Mouse (Mus musculus) heart, postnatal 25 days (tissue): Measurements from ENCODE around the gene Fbxl16. TPM values are rescaled to one million over a fixed set of nuclear protein-coding genes. Genes with fewer than 3 reads are reported as not detected.

ENCODE experiments used
- DNase-seq: peaks from one replicate; pipeline ENCODE4 v3.0.0; 2022; ENCODE audit warnings: low spot score
- intact Hi-C: fragments of 180-260 bp; cut with DNase I; formaldehyde crosslinking; loops from one replicate; pipeline ENCODE4 v1.15.1; 2025
- microRNA-seq: library from miRNA; unstranded; fragments of <30 nt; microRNA quantifications from one replicate; pipeline ENCODE4 v1.2.0, GENCODE M21; 2022
- total RNA-seq, 2 experiments: library from RNA; stranded (reverse); gene quantifications; 2 replicates each; pipeline ENCODE4 v1.2.3; 2021

The Fbxl16 gene
- total RNA-seq, 2 experiments from 2014 or later = 1.2 to 1.3 TPM

- intact Hi-C loops = loop anchor here (5.0 kb wide), 1 partner anchor 36 kb away; the partner anchor contains the start of gene Stub1
- no peak for DNase-seq
Measured at GRCm38 (mm10) chr17:25867836-25868600, 59.1 kb downstream of the Fbxl16 start.

- intact Hi-C loops = loop anchor here (5.0 kb wide), 1 partner anchor 36 kb away; the partner anchor contains the start of gene Stub1
- DNase-seq = peak; percentile 76
Measured at GRCm38 (mm10) chr17:25868601-25869191, 59.8 kb downstream of the Fbxl16 start, which contains the start of gene Mcrip2. Gene Mcrip2, minus strand, starts transcription at chr17:25868764.

- intact Hi-C loops = loop anchor here (5.0 kb wide), 1 partner anchor 37 kb away; the partner anchor contains the start of gene Stub1
- no peak for DNase-seq
Measured at GRCm38 (mm10) chr17:25869498-25869897, 60.6 kb downstream of the Fbxl16 start.

DNA sequence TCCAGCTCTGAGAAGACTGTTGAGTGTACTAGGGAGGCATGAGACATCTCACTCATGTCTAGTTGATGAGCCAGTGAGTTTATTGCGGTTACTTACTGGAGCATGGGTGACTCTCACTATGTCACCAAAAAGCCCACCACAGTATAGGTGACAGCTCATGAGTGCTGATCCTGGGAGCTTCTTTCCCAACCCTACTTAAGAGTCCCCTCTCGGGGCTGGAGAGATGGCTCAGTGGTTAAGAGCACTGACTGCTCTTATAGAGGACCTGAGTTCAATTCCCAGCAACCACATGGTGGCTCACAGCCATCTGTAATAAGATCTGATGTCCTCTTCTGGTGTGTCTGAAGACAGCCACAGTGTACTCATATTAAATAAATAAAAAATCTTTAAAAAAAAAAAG lies 61.1 kb downstream of the Fbxl16 start:
- DNase-seq = no peak
- intact Hi-C loops = loop anchor here (5.0 kb wide), 1 partner anchor 38 kb away; the partner anchor contains the start of gene Stub1

Small RNAs within 50 kb of the gene (microRNA-seq; reads per million reads assigned to microRNA genes)
- 4.2 reads per million, percentile 9 among the genes with 10 or more reads in this experiment for gene Mir3082
- gene Mir6966 = 3.6 reads per million, percentile 6 among the genes with 10 or more reads in this experiment

Other genes with a start within 250 kb of the Fbxl16 start
- under 1 TPM; 0.25 to 0.75 TPM for gene Sox8, start 238.4 kb upstream of the Fbxl16 start, total RNA-seq
- gene Lmf1, start 230.0 kb upstream of the Fbxl16 start, total RNA-seq = 10 to 100 TPM; 31.7 to 34.3 TPM
- under 1 TPM in 1 of 2 experiments, not detected in 1; 0.70 TPM for gene Gng13, start 91.9 kb upstream of the Fbxl16 start, total RNA-seq
- 1 to 10 TPM; 1.6 to 1.9 TPM for gene Chtf18, start 81.7 kb upstream of the Fbxl16 start, total RNA-seq
- 1 to 10 TPM; 5.3 to 5.6 TPM for gene Rpusd1, start 81.4 kb upstream of the Fbxl16 start, total RNA-seq
- not detected for gene Mslnl, start 73.0 kb upstream of the Fbxl16 start, total RNA-seq
- gene Msln, start 54.7 kb upstream of the Fbxl16 start, total RNA-seq = 10 to 100 TPM; 21.2 to 28.5 TPM
- gene Narfl, start 35.3 kb upstream of the Fbxl16 start, total RNA-seq = 10 to 100 TPM; 44.8 to 48.2 TPM
- 1 to 10 TPM; 5.5 to 9.1 TPM for gene Haghl, start 23.4 kb upstream of the Fbxl16 start, total RNA-seq
- not detected for gene Ccdc78, start 22.5 kb upstream of the Fbxl16 start, total RNA-seq
- gene Fam173a, start 16.2 kb upstream of the Fbxl16 start, total RNA-seq = 10 to 100 TPM; 35.4 to 36.0 TPM
- gene AC134908.4, start 13.4 kb upstream of the Fbxl16 start, total RNA-seq = under 1 TPM in 1 of 2 experiments, not detected in 1; 0.53 TPM
- gene Metrn, start 11.9 kb upstream of the Fbxl16 start, total RNA-seq = 10 to 100 TPM; 74.4 to 75.1 TPM
- gene Wdr24, start 14.5 kb downstream of the Fbxl16 start, total RNA-seq = 10 to 100 TPM; 10.2 to 10.6 TPM
- 10 to 100 TPM; 35.5 to 36.6 TPM for gene Jmjd8, start 19.8 kb downstream of the Fbxl16 start, total RNA-seq
- 100 to 1,000 TPM; 114 to 117 TPM for gene Stub1, start 24.3 kb downstream of the Fbxl16 start, total RNA-seq
- gene Rhbdl1, start 28.2 kb downstream of the Fbxl16 start, total RNA-seq = 1 to 10 TPM; 1.2 to 2.2 TPM
- gene Gm20683, start 32.7 kb downstream of the Fbxl16 start, total RNA-seq = 1 to 10 TPM; 2.8 to 3.6 TPM
- 100 to 1,000 TPM; 120 to 125 TPM for gene Rhot2, start 35.8 kb downstream of the Fbxl16 start, total RNA-seq
- gene Wdr90, start 52.4 kb downstream of the Fbxl16 start, total RNA-seq = 1 to 10 TPM; 2.8 to 2.9 TPM
- gene Mcrip2, start 59.7 kb downstream of the Fbxl16 start, total RNA-seq = 100 to 1,000 TPM; 261 to 270 TPM
- gene Mettl26, start 66.0 kb downstream of the Fbxl16 start, total RNA-seq = 10 to 100 TPM; 13.6 to 14.4 TPM
- under 1 TPM; 0.45 to 0.75 TPM for gene Wfikkn1, start 71.8 kb downstream of the Fbxl16 start, total RNA-seq
- gene Rab40c, start 110.6 kb downstream of the Fbxl16 start, total RNA-seq = 10 to 100 TPM; 17.0 to 17.4 TPM
- gene Pigq, start 135.9 kb downstream of the Fbxl16 start, total RNA-seq = 10 to 100 TPM; 49.0 to 55.6 TPM
- not detected for gene Nhlrc4, start 135.9 kb downstream of the Fbxl16 start, total RNA-seq
- gene A930017K11Rik, start 143.5 kb downstream of the Fbxl16 start, total RNA-seq = under 1 TPM; 0.17 to 0.18 TPM
- 1 to 10 TPM; 7.1 to 7.8 TPM for gene Capn15, start 176.7 kb downstream of the Fbxl16 start, total RNA-seq